Mouse (Mus musculus): Measurements from ENCODE around the gene Olfr1535. TPM values are rescaled to one million over a fixed set of nuclear protein-coding genes. Genes with fewer than 3 reads are reported as not detected.

Gene Olfr1535
- polyA plus RNA-seq (2015; fragmentation: Nextera tagmentation; extraction: Ambion mirVana) = 0.07 TPM in 1 of 2 replicates, not detected in the other

DNA sequence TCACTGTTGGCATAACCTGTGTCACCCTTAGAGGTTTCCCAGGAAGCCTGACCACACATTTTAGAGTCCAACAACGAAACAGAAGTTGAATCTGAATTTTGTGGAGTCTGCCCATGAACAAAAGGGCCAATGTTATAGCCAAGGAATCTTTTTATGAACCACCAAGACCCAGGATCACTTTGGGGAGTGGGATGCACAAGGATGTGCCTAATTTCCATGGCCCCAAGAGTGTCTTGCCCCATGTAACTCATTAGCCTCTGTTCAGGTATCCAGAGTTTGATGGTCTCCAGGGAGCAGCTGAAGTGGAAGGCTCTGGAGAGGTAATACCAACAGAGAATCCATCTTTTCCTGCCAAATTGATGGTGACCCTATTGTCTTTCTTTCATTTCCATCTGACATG is at the start of gene Olfr1535:
Gene Olfr1535 (minus strand): TSS at position 101 of the 400 bp plus-strand sequence.
- no peak within 1 kb of the TSS for H3K27ac ChIP-seq (ENCODE audit: low read length)
- no peaks in the 10 kb centered on the region for H3K4me1 ChIP-seq (replicated peaks; ENCODE audit: control insufficient read depth, insufficient read depth, low read length)
- no peak for ATAC-seq
- H3K36me3 ChIP-seq (ENCODE audit: control insufficient read depth, insufficient read depth) = no peaks in the 10 kb centered on the region
- H3K27me3 ChIP-seq (replicated peaks; ENCODE audit: control insufficient read depth, insufficient read depth, low read length) = no peaks in the 10 kb centered on the region
- H3K4me2 ChIP-seq (ENCODE audit: low read length) = no peak within 1 kb of the TSS
- H3K4me3 ChIP-seq (replicated peaks; ENCODE audit: low read length) = no peak within 1 kb of the TSS
- H3K9ac ChIP-seq (replicated peaks; ENCODE audit: low read depth, low read length) = no peak within 1 kb of the TSS
- H3K9me3 ChIP-seq (ENCODE audit: control insufficient read depth, low read length) = no peaks in the 10 kb centered on the region
- 53% methylated on average over 1 of the region's 1 CpGs for WGBS

DNA sequence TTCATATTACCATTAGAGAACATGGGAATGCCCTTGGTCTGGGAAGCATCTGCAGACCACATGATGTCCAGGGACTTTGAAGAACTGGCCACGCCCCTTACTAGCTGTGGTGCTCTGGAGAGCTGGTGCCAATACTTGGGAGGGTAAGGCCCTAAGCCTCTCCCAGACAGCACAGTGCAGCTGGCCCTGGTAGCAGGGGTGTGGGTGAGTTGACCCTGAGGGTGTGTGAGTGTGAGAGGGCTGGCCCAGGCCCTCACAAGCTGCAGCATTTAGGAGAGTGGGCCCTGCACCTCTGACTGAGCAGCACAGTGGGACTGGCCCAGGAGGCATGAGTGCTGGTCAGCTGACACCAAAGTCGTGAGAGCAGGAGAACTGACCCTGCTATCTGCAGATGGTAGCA is 31.9 kb upstream of the Olfr1535 start:
- H3K27ac ChIP-seq (ENCODE audit: low read length) = no peak overlapping the region
- no peak for ATAC-seq
- H3K4me1 ChIP-seq (replicated peaks; ENCODE audit: control insufficient read depth, insufficient read depth, low read length) = no peaks in the 10 kb centered on the region
- no peak overlapping the region for H3K4me2 ChIP-seq (ENCODE audit: low read length)
- H3K9ac ChIP-seq (replicated peaks; ENCODE audit: low read depth, low read length) = no peak overlapping the region
- H3K9me3 ChIP-seq (ENCODE audit: control insufficient read depth, low read length) = no peaks in the 10 kb centered on the region
- WGBS = 71% methylated on average over 2 of the region's 2 CpGs
- no peaks in the 10 kb centered on the region for H3K27me3 ChIP-seq (replicated peaks; ENCODE audit: control insufficient read depth, insufficient read depth, low read length)
- no peaks in the 10 kb centered on the region for H3K36me3 ChIP-seq (ENCODE audit: control insufficient read depth, insufficient read depth)
- H3K4me3 ChIP-seq (replicated peaks; ENCODE audit: low read length) = no peak overlapping the region

DNA sequence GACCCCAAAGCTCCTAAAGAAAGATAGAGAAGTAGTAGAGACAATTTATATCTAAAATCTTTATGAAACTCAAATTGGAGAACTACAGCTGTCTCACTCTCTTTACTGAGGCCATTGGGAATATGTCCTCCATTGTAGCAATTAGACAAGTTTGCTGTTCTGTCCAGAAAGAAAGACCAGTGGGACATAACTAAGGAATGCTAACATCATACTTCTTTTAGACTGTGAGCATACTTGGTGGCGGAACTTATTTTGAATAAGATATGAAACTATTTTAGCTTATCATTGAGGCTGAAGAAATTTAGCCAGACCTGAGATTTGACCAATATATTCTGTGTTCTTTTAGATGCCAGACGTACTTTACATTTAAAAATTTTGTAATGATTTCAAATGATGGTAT is 22.0 kb upstream of the Olfr1535 start, which contains the start of gene Olfr1364:
Gene Olfr1364 (minus strand): TSS at position 101 of the 400 bp plus-strand sequence.
- 94% methylated on average over 2 of the region's 2 CpGs for WGBS
- no peak within 1 kb of the TSS for H3K4me2 ChIP-seq (ENCODE audit: low read length)
- H3K9ac ChIP-seq (replicated peaks; ENCODE audit: low read depth, low read length) = no peak within 1 kb of the TSS
- no peak within 1 kb of the TSS for H3K4me3 ChIP-seq (replicated peaks; ENCODE audit: low read length)
- H3K9me3 ChIP-seq (ENCODE audit: control insufficient read depth, low read length) = no peaks in the 10 kb centered on the region
- no peak within 1 kb of the TSS for H3K27ac ChIP-seq (ENCODE audit: low read length)
- no peaks in the 10 kb centered on the region for H3K4me1 ChIP-seq (replicated peaks; ENCODE audit: control insufficient read depth, insufficient read depth, low read length)
- no peaks in the 10 kb centered on the region for H3K36me3 ChIP-seq (ENCODE audit: control insufficient read depth, insufficient read depth)
- ATAC-seq = no peak
- H3K27me3 ChIP-seq (replicated peaks; ENCODE audit: control insufficient read depth, insufficient read depth, low read length) = no peaks in the 10 kb centered on the region

DNA sequence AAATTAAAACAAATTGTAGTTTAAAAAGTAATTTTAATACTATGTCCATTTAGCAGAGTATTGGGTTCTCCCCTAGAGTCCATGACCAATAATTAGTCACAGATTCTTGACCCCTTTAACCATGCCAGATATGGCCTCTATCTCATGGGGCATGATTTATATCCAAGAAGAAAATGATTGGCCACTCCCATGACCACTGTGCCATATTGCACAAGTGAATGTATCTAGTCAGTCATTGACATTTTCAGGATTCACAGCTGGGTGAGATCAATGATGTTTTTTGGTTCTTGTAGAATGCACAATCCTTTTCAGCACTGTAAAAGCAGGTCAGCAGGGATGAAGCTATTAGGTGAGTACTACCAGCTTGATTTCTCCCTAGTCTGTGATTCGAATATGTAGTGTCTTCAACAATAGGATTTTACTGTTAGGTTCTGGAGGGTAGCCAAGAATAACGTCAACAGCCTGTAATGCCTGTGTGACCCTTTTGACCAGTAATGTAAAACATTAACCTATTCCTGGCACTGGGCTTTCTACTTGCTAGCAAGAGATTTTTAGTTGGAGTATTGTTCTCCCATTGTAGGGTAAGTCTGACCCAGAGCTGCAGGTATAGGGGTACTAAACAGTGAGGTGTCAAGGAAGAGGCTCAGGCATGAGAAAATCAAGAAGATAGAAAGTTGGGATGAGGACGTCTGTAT is 9.1 kb downstream of the Olfr1535 start:
- no peaks in the 10 kb centered on the region for H3K9me3 ChIP-seq (ENCODE audit: control insufficient read depth, low read length)
- H3K4me3 ChIP-seq (replicated peaks; ENCODE audit: low read length) = no peak overlapping the region
- ATAC-seq = no peak
- no peak overlapping the region for H3K27ac ChIP-seq (ENCODE audit: low read length)
- no peaks in the 10 kb centered on the region for H3K36me3 ChIP-seq (ENCODE audit: control insufficient read depth, insufficient read depth)
- no peak overlapping the region for H3K4me2 ChIP-seq (ENCODE audit: low read length)
- WGBS = 47% methylated on average over 3 of the region's 3 CpGs
- H3K27me3 ChIP-seq (replicated peaks; ENCODE audit: control insufficient read depth, insufficient read depth, low read length) = no peaks in the 10 kb centered on the region
- H3K4me1 ChIP-seq (replicated peaks; ENCODE audit: control insufficient read depth, insufficient read depth, low read length) = no peaks in the 10 kb centered on the region
- H3K9ac ChIP-seq (replicated peaks; ENCODE audit: low read depth, low read length) = no peak overlapping the region

DNA sequence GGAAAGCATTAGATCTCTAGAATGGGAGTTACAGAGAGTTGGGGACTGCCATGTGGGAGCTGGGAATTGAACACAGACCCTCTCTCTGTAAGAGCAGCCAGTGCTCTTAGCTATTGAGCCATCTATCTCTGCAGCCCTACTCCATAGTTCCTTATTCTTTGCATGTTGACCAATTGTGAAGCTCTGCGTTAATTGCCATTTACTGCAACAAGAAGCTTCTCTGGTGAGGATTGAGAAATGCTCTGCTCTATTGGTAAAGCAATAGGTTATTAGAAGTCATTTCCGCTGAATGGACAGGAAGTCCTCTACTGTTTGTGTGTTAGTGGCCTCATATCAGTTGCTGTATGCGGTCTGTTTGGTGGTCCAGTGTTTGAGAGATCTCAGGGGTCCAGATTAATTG is 10.2 kb downstream of the Olfr1535 start:
- no peak for ATAC-seq
- no peaks in the 10 kb centered on the region for H3K36me3 ChIP-seq (ENCODE audit: control insufficient read depth, insufficient read depth)
- 87% methylated on average over 3 of the region's 3 CpGs for WGBS

DNA sequence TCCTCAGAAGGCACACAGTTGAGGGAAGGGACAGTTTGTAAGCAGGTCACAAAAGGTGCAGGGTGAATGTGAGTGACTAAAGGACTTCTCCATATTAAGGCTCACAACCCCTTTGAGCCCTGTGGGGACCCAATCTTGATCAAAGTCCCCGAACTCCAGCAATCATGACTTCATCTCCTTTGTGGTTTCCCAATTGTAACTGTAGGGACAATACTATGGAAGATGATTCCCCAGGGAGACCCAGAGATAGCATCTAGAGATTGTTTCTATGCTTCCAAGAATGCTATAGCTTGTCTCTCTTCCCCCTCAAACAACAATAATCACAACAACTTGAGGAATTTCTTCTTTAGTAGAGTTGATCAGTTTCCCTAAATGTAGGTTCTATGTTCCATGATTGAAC is 17.0 kb downstream of the Olfr1535 start, which contains the start of gene Olfr1366:
Gene Olfr1366 (minus strand): TSS at position 101 of the 400 bp plus-strand sequence.
- Histone ChIP-seq H3K36me3 (ENCODE audit: control insufficient read depth, insufficient read depth) (no peaks in the 10 kb centered on the region), H3K9me3 (ENCODE audit: control insufficient read depth, low read length) (no peaks in the 10 kb centered on the region), H3K27ac (ENCODE audit: low read length) (no peak within 1 kb of the TSS), H3K27me3 (replicated peaks; ENCODE audit: control insufficient read depth, insufficient read depth, low read length) (no peaks in the 10 kb centered on the region), H3K4me2 (ENCODE audit: low read length) (no peak within 1 kb of the TSS), H3K4me1 (replicated peaks; ENCODE audit: control insufficient read depth, insufficient read depth, low read length) (no peaks in the 10 kb centered on the region), H3K9ac (replicated peaks; ENCODE audit: low read depth, low read length) (no peak within 1 kb of the TSS), H3K4me3 (replicated peaks; ENCODE audit: low read length) (no peak within 1 kb of the TSS)
- 90% methylated on average over 1 of the region's 1 CpGs for WGBS
- no peak for ATAC-seq

More for the DNA sequence above, 10.2 kb downstream of the Olfr1535 start:
- H3K4me2 ChIP-seq (ENCODE audit: low read length) = no peak overlapping the region
- H3K9me3 ChIP-seq (ENCODE audit: control insufficient read depth, low read length) = no peaks in the 10 kb centered on the region
- no peak overlapping the region for H3K4me3 ChIP-seq (replicated peaks; ENCODE audit: low read length)
- no peaks in the 10 kb centered on the region for H3K27me3 ChIP-seq (replicated peaks; ENCODE audit: control insufficient read depth, insufficient read depth, low read length)
- no peaks in the 10 kb centered on the region for H3K4me1 ChIP-seq (replicated peaks; ENCODE audit: control insufficient read depth, insufficient read depth, low read length)
- H3K9ac ChIP-seq (replicated peaks; ENCODE audit: low read depth, low read length) = no peak overlapping the region
- no peak overlapping the region for H3K27ac ChIP-seq (ENCODE audit: low read length)

DNA sequence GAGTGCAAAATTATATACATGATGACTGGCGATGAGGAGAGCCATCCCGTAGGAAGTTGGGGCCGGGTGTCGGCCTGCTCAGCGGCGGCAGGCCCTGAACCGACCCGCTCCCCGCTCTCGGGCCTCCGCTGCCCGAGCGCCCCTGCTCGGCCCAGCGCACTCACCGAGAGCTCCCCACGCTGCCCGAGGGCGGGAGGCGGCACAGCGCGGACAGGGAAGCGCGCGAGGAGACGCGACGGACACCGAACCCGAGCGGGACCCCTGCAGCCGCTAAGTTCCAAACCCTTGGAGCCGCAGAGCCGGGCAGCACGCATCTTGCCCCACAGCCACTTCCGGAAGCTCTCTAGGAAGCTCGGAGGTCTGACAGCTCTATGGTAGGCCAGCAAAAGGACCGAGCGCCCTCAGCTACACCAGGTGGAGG is 28.9 kb downstream of the Olfr1535 start, which contains the start of gene Zkscan8:
Gene Zkscan8 (minus strand): TSS at position 340 of the 421 bp plus-strand sequence.
- Histone ChIP-seq H3K27me3 (replicated peaks; ENCODE audit: control insufficient read depth, insufficient read depth, low read length) (0 out of 2 replicates have a peak, but pooled peaks cover 2% of the 10 kb centered on the region), H3K4me3 (replicated peaks; ENCODE audit: low read length) (peak within 1 kb of the TSS; percentile 75), H3K27ac (ENCODE audit: low read length) (peak within 1 kb of the TSS; percentile 74), H3K36me3 (ENCODE audit: control insufficient read depth, insufficient read depth) (peaks cover 7% of the 10 kb centered on the region), H3K9ac (replicated peaks; ENCODE audit: low read depth, low read length) (peak within 1 kb of the TSS; percentile 97), H3K9me3 (ENCODE audit: control insufficient read depth, low read length) (no peaks in the 10 kb centered on the region), H3K4me2 (ENCODE audit: low read length) (peak within 1 kb of the TSS; percentile 68), H3K4me1 (replicated peaks; ENCODE audit: control insufficient read depth, insufficient read depth, low read length) (peaks cover 4% of the 10 kb centered on the region; the same call in 1 of the 2 replicates)
- 0% methylated on average over 39 of the region's 39 CpGs for WGBS
- ATAC-seq = peak; percentile 99

DNA sequence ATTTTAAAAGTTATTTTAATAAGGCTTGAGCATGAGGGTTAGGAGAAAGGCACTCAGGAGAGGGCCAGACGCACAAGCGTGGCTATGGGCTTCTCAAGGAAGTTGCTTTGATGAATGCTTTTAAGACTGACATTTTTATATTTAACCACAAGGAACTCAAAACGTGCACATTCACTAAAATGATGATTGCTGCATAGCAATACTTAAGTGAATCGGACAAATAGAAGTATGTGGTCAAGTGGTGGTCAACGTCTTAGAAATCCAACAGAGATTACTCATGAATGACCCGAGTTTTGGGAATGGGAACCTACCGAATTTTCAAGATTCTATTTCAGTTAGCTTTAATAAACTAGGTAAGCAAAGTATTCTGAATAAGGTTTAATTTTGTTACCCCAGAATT is 29.6 kb downstream of the Olfr1535 start:
- H3K27ac ChIP-seq (ENCODE audit: low read length) = no peak overlapping the region
- H3K9me3 ChIP-seq (ENCODE audit: control insufficient read depth, low read length) = no peaks in the 10 kb centered on the region
- peaks cover 9% of the 10 kb centered on the region for H3K36me3 ChIP-seq (ENCODE audit: control insufficient read depth, insufficient read depth)
- no peak for ATAC-seq
- H3K27me3 ChIP-seq (replicated peaks; ENCODE audit: control insufficient read depth, insufficient read depth, low read length) = no peaks in the 10 kb centered on the region
- peak overlapping the region; percentile 33 for H3K4me3 ChIP-seq (replicated peaks; ENCODE audit: low read length)
- no peak overlapping the region for H3K9ac ChIP-seq (replicated peaks; ENCODE audit: low read depth, low read length)
- H3K4me1 ChIP-seq (replicated peaks; ENCODE audit: control insufficient read depth, insufficient read depth, low read length) = peaks cover 4% of the 10 kb centered on the region; the same call in 1 of the 2 replicates
- 51% methylated on average over 7 of the region's 7 CpGs for WGBS
- H3K4me2 ChIP-seq (ENCODE audit: low read length) = peak overlapping the region; percentile 60

DNA sequence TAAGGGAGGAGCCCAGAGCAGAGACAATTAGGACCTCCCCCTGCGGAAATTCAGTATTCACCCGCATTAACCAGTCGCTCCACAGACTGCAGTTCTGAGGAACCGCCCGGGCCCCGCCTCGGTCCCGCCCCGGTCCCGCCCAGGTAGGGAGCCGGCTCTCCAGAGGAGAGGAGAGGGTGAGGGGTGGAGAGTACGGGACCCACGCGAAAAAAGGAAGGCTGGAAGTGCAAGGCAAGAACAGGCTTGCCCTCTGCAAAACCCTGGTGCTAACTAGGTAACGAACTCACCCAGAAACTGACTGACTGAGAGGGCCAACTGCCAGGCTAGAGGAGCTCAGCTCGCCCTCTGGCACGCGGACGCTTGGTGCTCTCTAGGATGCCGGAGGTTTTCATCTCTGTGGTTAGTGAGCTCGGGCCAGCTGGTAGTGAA is 53.5 kb downstream of the Olfr1535 start:
- WGBS = 0% methylated on average over 21 of the region's 21 CpGs
- Histone ChIP-seq H3K36me3 (ENCODE audit: control insufficient read depth, insufficient read depth) (no peaks in the 10 kb centered on the region), H3K4me3 (replicated peaks; ENCODE audit: low read length) (peak overlapping the region; percentile 62), H3K27me3 (replicated peaks; ENCODE audit: control insufficient read depth, insufficient read depth, low read length) (no peaks in the 10 kb centered on the region), H3K9ac (replicated peaks; ENCODE audit: low read depth, low read length) (peak overlapping the region; percentile 73), H3K4me1 (replicated peaks; ENCODE audit: control insufficient read depth, insufficient read depth, low read length) (peaks cover 4% of the 10 kb centered on the region), H3K4me2 (ENCODE audit: low read length) (peak overlapping the region; percentile 81), H3K9me3 (ENCODE audit: control insufficient read depth, low read length) (no peaks in the 10 kb centered on the region), H3K27ac (ENCODE audit: low read length) (peak overlapping the region; percentile 81)
- ATAC-seq = peak; percentile 100

Data from forebrain, embryonic 16.5 days (tissue).